Mouse (Mus musculus): ENCODE measurements at regions not wholly inside any gene's neighbourhood (a gene's known extent, or its start where the extent isn't known, plus 50 kb on each side); places are given as distances from the start of the nearest gene placed in this dataset.

DNA sequence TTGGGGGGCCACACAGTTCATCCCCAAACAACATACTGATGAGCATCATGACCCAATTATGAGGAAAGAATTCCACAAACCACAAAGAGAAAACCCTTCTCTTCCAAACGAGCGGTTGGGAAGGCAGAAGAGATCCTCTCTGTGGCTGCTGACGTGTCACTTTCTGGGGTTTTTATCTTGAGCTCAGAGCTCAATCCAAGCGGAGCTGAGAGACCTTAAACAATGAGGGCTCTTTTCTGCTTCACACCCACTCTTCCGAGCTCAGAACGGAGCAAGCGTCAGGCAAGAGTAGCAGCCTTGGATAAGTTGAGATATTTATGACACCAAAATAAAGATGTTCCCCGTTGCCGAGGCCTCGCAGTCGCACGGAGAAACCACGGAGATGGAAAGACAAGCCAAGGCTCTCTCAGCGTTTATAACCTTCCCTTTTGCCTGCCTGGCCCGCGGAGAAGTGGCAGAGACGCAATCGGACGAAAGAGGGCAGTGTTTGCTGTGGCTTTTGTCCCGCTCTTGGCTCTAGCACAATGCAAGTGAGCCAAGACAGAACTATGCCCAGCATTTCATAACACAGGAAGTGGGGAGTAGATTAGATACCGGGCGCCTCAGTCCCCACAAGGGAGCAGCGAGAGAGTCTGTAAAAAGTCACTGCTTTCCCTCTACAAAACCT lies 100.7 kb downstream of the Chic2 start:
- Histone ChIP-seq H3K4me3 (no peak overlapping the region; the same call in 1 of the 2 replicates), H3K9me3 (no peaks in the 10 kb centered on the region), H3K27ac (no peak overlapping the region), H3K4me1 (peaks cover 3% of the 10 kb centered on the region; the same call in 1 of the 2 replicates), H3K27me3 (replicated peaks) (peaks cover 47% of the 10 kb centered on the region), H3K9ac (no peak overlapping the region), H3K4me2 (replicated peaks) (peak overlapping the region; percentile 59), H3K36me3 (no peaks in the 10 kb centered on the region)
- ATAC-seq (ENCODE audit: low FRiP score, low read depth): peak; percentile 72
- WGBS: under 1% methylated on average over 23 of the region's 23 CpGs

DNA sequence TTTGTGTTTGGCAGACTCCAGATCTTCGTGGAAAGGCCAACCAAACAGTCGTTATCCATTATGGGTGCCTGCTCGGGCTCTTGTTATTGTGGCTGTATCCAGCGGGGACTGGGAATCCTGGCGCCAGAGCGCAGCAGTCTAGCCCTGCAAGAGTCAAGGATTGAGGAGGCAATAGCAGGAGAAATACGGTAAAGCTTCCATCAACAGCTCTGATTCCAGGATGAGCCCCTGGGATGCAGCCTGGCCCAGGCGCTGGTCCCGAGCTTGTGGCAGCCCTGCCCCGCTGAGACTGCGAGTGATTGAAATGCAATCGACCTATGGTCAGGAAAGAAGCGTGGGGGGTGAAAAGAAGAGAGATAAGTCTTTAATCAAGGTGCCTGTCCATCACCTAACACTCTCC lies 103.1 kb downstream of the Chic2 start:
- Histone ChIP-seq H3K4me3 (no peak overlapping the region), H3K4me2 (replicated peaks) (peak overlapping the region; percentile 30; the same call in 1 of the 2 replicates), H3K9ac (no peak overlapping the region), H3K27ac (no peak overlapping the region), H3K4me1 (peaks cover 3% of the 10 kb centered on the region; the same call in 1 of the 2 replicates), H3K36me3 (no peaks in the 10 kb centered on the region), H3K27me3 (replicated peaks) (peaks cover 34% of the 10 kb centered on the region), H3K9me3 (no peaks in the 10 kb centered on the region)
- no peak for ATAC-seq (ENCODE audit: low FRiP score, low read depth)
- 1% methylated on average over 13 of the region's 13 CpGs for WGBS

DNA sequence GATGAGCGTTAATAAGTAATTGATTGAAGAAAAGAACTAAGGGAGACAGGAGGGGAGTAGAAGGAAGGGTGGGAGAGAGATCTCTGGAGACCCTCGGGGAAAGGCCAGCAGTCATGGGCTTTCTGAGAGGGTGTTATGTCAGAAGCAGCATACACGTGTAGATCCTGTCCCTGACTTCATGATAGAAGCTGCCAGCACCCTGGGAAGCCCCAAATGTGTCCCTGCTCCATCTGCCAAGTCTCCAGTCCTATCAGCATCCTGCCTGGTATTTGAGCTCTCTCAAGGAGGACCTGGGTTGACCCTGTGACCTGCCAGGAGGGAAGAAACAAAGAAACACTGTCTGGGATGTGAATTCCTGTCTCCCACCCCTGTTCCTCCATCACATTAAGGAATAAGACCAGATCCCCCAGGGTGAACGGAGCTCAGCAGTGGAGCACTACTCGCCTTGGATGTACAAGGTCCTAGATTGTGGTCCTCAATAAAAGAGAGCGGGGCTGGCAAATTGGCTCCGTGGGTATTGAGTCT lies 107.1 kb downstream of the Chic2 start:
- Histone ChIP-seq H3K4me1 (peaks cover 3% of the 10 kb centered on the region; the same call in 1 of the 2 replicates), H3K36me3 (no peaks in the 10 kb centered on the region), H3K27ac (no peak overlapping the region), H3K9me3 (no peaks in the 10 kb centered on the region), H3K4me3 (no peak overlapping the region), H3K9ac (no peak overlapping the region), H3K4me2 (replicated peaks) (no peak overlapping the region), H3K27me3 (replicated peaks) (peaks cover 13% of the 10 kb centered on the region; the same call in 1 of the 2 replicates)
- ATAC-seq (ENCODE audit: low FRiP score, low read depth): no peak
- 46% methylated on average over 7 of the region's 7 CpGs for WGBS

DNA sequence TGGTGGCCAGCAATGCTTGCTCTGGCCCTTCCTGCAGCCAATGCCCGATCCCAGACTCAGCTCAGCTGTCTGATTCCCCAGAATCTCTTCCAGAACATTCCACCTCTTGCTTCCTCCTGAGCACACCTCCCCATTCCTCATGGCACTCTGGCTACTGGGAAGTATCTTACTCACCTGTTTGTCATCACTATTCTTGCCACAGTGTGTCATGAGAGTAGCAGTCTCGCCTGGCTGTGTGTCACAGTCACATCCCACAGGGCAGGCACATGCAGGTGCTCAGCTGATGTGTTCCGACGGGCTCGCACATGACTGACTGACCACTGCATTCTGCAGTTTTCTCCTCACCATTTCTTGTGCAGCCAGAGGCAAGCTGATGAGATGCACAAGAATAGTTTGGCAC lies 108.5 kb downstream of the Chic2 start:
- Histone ChIP-seq H3K4me2 (replicated peaks) (no peak overlapping the region), H3K36me3 (no peaks in the 10 kb centered on the region), H3K4me3 (no peak overlapping the region), H3K9ac (no peak overlapping the region), H3K4me1 (no peaks in the 10 kb centered on the region), H3K27me3 (replicated peaks) (peaks cover 8% of the 10 kb centered on the region; the same call in 1 of the 2 replicates), H3K27ac (no peak overlapping the region), H3K9me3 (no peaks in the 10 kb centered on the region)
- no peak for ATAC-seq (ENCODE audit: low FRiP score, low read depth)
- 82% methylated on average over 5 of the region's 5 CpGs for WGBS

DNA sequence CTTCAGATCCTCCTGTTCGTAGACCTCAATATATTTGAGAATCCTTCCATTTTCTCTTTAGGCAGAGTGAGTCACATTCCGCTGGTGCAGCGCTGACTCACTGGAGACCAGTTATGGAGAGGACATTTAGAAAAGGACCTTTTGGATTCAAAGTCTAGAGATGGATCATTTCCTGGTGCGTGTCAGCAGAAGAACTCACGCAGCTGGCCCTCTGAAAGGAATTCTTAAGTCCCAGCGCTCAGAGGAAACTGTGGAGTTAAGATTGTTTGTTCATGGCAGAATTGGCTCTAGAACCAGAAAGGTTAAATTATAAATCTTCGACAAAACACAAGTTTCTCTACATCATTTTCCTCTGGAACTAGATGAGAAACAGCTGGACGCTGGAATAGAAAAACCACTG lies 108.9 kb downstream of the Chic2 start:
- no peak overlapping the region for H3K27ac ChIP-seq
- 84% methylated on average over 8 of the region's 8 CpGs for WGBS

DNA sequence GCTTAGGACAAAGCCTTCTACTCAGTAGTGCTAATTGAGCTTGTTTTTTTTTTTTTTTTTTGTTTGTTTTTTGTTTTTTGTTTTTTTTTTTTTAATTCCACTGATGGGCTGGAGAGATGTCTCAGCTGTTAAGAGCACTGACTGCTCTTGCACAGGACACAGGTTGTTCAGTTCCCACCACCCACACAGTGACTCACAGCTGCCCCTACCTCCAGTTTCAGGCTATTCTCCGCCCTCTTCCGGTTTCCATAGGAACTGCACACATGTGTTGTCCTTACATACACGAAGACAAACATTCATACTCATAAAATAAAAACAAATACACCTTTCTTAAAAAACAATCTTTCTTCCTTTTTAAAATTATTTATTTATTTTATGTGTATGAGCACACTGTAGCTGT lies 111.3 kb downstream of the Chic2 start:
- Histone ChIP-seq H3K9me3 (no peaks in the 10 kb centered on the region), H3K4me3 (no peak overlapping the region), H3K27ac (no peak overlapping the region), H3K36me3 (no peaks in the 10 kb centered on the region), H3K4me1 (no peaks in the 10 kb centered on the region), H3K4me2 (replicated peaks) (no peak overlapping the region), H3K9ac (no peak overlapping the region), H3K27me3 (replicated peaks) (no peaks in the 10 kb centered on the region)
- WGBS: 95% methylated on average over 3 of the region's 3 CpGs
- no peak for ATAC-seq (ENCODE audit: low FRiP score, low read depth)

More for the DNA sequence above, 108.9 kb downstream of the Chic2 start:
- no peaks in the 10 kb centered on the region for H3K36me3 ChIP-seq
- H3K4me2 ChIP-seq (replicated peaks): no peak overlapping the region
- H3K9me3 ChIP-seq: no peaks in the 10 kb centered on the region
- H3K4me3 ChIP-seq: no peak overlapping the region
- ATAC-seq (ENCODE audit: low FRiP score, low read depth): no peak
- H3K4me1 ChIP-seq: no peaks in the 10 kb centered on the region
- H3K9ac ChIP-seq: no peak overlapping the region
- H3K27me3 ChIP-seq (replicated peaks): peaks cover 8% of the 10 kb centered on the region; the same call in 1 of the 2 replicates

DNA sequence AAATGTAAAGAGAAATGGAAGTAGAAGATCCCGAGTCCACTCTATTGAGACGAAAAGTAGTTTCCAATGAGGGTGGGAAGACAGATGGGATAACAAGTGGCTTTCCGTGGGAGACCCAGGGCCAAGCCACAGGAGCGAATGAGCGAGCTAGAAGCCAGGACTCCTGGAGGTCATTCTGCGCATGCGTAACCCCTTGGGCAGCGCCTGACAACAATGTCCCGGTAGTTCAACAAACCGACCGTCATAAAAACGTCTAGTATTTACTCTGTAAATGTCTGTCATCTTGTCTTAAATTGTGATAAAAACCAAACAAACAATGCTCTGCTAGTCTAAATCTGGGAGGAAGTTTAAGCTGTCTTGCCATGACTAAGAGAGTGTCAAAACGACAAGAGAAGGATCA lies 112.4 kb downstream of the Chic2 start:
- H3K27ac ChIP-seq: no peak overlapping the region
- no peak overlapping the region for H3K4me3 ChIP-seq
- H3K36me3 ChIP-seq: no peaks in the 10 kb centered on the region
- H3K9me3 ChIP-seq: no peaks in the 10 kb centered on the region
- ATAC-seq (ENCODE audit: low FRiP score, low read depth): no peak
- WGBS: 69% methylated on average over 13 of the region's 13 CpGs
- no peak overlapping the region for H3K9ac ChIP-seq
- no peak overlapping the region for H3K4me2 ChIP-seq (replicated peaks)
- no peaks in the 10 kb centered on the region for H3K4me1 ChIP-seq
- H3K27me3 ChIP-seq (replicated peaks): no peaks in the 10 kb centered on the region

DNA sequence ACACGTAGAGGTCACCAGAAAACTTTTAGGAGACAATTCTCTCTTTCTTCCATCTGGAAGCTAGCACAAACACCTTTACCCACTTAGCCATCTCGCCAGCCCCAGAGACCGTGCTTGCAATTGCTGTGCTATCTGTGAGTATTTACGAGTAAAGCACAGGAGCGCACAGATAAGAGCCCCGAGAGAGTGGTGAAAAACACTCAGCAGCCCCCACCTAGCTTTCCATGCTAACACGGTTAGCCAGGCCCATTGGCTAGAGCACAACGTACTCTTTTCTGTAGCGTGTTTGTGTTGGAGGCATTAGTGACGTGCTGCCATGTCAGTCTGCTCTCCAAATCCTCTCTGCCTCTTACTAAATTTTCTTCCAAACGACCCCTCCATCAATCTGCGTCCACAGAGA lies 112.8 kb downstream of the Chic2 start:
- no peaks in the 10 kb centered on the region for H3K27me3 ChIP-seq (replicated peaks)
- H3K9ac ChIP-seq: no peak overlapping the region
- no peaks in the 10 kb centered on the region for H3K4me1 ChIP-seq
- 76% methylated on average over 12 of the region's 12 CpGs for WGBS
- ATAC-seq (ENCODE audit: low FRiP score, low read depth): no peak
- no peak overlapping the region for H3K27ac ChIP-seq
- H3K36me3 ChIP-seq: no peaks in the 10 kb centered on the region
- H3K4me3 ChIP-seq: no peak overlapping the region
- no peak overlapping the region for H3K4me2 ChIP-seq (replicated peaks)
- no peaks in the 10 kb centered on the region for H3K9me3 ChIP-seq

DNA sequence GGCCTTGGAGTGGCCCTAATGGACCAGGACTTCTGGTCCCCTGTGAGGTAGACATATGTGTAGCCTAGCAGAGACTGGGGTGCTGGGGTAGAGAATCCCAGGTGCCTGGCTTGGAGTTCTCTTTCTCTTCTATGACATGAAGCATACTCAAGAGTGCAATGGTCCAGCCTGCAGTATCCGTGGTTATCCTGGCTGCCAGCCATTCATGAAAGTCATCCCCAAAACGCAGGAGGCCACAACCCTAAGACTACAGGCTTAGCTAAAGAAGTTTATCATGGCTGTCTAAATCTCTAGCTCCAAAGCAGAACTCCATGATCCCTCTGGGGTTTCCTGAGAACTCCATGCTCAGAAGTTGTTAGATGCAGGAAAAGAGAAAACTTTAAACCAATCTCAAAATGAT lies 117.0 kb downstream of the Chic2 start:
- no peaks in the 10 kb centered on the region for H3K36me3 ChIP-seq
- no peaks in the 10 kb centered on the region for H3K9me3 ChIP-seq
- ATAC-seq (ENCODE audit: low FRiP score, low read depth): no peak
- no peaks in the 10 kb centered on the region for H3K27me3 ChIP-seq (replicated peaks)
- H3K27ac ChIP-seq: no peak overlapping the region
- no peak overlapping the region for H3K9ac ChIP-seq
- 85% methylated on average over 2 of the region's 2 CpGs for WGBS
- H3K4me3 ChIP-seq: no peak overlapping the region
- no peak overlapping the region for H3K4me2 ChIP-seq (replicated peaks)
- H3K4me1 ChIP-seq: no peaks in the 10 kb centered on the region

DNA sequence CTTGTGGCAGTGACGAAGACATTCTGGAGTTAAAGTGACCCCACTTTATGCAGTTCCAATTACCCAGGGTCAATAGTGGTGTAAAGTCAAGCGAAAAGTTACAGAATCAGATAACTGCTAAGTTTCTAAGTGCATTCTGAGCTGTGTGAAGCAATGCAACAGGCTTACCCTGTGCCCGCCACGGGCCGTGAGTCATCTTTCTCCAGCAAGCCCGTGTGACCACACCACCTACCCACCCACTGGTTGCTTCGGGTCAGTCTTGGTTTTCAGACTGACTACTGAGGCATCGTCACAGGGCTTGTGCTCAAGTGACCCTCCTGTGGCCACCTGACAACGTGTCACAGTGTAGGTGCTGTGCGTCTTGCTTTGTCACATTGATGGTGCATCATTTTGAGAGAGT lies 118.8 kb downstream of the Chic2 start:
- H3K4me2 ChIP-seq (replicated peaks): no peak overlapping the region
- H3K36me3 ChIP-seq: no peaks in the 10 kb centered on the region
- no peak overlapping the region for H3K4me3 ChIP-seq
- no peaks in the 10 kb centered on the region for H3K4me1 ChIP-seq
- no peaks in the 10 kb centered on the region for H3K27me3 ChIP-seq (replicated peaks)
- ATAC-seq (ENCODE audit: low FRiP score, low read depth): no peak
- H3K27ac ChIP-seq: no peak overlapping the region
- no peak overlapping the region for H3K9ac ChIP-seq
- 91% methylated on average over 10 of the region's 10 CpGs for WGBS
- H3K9me3 ChIP-seq: no peaks in the 10 kb centered on the region

DNA sequence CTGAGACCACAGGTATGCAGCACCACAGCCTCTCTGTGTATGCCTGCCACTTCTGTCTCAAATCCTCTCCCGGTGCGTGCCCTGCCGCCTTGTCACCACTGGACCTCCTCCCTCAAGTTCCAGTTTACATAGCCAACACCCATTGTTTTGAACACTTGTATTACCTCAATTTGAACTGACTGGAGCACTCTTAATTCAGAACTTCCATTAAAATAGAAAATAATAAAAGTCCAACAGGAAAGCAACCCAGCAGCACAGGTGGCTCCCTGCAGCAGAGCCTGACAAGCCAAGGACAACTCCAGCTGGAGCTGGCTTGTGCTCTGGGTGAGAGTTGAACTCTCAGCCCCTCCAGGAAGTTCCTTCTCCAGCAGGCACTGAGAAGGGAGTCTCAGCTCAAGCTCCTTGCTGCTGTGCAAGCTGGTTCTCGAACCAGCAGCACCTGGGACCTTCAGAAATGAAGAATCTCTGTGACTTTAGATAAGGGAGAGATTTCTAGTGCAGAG lies 120.5 kb downstream of the Chic2 start:
- WGBS: 82% methylated on average over 4 of the region's 4 CpGs
- no peak for ATAC-seq (ENCODE audit: low FRiP score, low read depth)

DNA sequence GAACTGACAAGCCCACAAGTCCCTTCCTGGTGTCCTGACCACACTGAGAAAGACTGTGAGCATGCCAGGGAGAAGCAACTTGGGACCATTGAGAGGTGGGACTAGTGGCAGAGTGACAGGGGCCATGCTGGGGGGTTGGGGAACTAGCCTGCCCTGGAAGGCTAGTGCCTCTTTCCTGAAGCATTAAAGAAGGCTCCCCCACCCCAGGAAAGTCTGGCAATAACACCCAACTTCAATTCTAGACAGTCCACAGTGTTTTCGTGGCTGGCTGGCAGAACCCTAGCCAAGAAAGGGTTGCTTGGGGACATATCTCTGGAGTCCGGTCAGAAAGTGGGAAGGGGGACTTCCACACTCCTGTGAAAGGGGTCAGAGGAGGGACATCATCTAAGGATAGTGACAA lies 121.2 kb downstream of the Chic2 start:
- Histone ChIP-seq H3K4me1 (no peaks in the 10 kb centered on the region), H3K27me3 (replicated peaks) (no peaks in the 10 kb centered on the region), H3K36me3 (no peaks in the 10 kb centered on the region), H3K9me3 (no peaks in the 10 kb centered on the region), H3K4me2 (replicated peaks) (no peak overlapping the region), H3K9ac (no peak overlapping the region), H3K4me3 (no peak overlapping the region), H3K27ac (no peak overlapping the region)
- ATAC-seq (ENCODE audit: low FRiP score, low read depth): no peak
- WGBS: 79% methylated on average over 2 of the region's 2 CpGs

More for the DNA sequence above, 120.5 kb downstream of the Chic2 start:
- Histone ChIP-seq H3K27ac (no peak overlapping the region), H3K27me3 (replicated peaks) (no peaks in the 10 kb centered on the region), H3K9me3 (no peaks in the 10 kb centered on the region), H3K4me1 (no peaks in the 10 kb centered on the region), H3K9ac (no peak overlapping the region), H3K4me2 (replicated peaks) (no peak overlapping the region), H3K36me3 (no peaks in the 10 kb centered on the region), H3K4me3 (no peak overlapping the region)

DNA sequence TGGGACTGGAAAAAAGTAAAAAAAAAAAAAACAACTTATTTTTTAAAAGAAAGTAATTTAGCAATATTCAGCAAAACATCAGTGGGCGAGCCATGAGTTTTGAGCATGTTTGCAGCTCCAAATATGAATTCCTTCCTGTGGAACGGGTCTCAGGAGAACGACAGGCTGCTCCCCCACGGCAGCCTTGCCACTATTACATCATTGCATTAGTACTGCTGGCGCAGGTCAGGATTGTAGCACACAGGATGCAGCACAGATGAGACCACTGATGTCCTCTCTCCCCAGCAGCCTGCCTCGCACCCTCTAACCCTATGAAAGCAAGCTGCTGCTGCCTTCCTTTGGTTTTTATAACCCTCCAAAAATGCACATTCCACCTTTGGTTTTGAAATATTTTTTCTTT lies 121.7 kb downstream of the Chic2 start:
- H3K36me3 ChIP-seq: no peaks in the 10 kb centered on the region
- no peaks in the 10 kb centered on the region for H3K9me3 ChIP-seq
- H3K27me3 ChIP-seq (replicated peaks): no peaks in the 10 kb centered on the region
- no peak overlapping the region for H3K4me2 ChIP-seq (replicated peaks)
- no peaks in the 10 kb centered on the region for H3K4me1 ChIP-seq
- H3K9ac ChIP-seq: no peak overlapping the region
- WGBS: 87% methylated on average over 6 of the region's 6 CpGs
- H3K27ac ChIP-seq: no peak overlapping the region
- no peak overlapping the region for H3K4me3 ChIP-seq
- ATAC-seq (ENCODE audit: low FRiP score, low read depth): no peak
